Mouse (Mus musculus) spleen, postnatal 4 days (tissue): Measurements from ENCODE around the gene Hsf2.

ENCODE experiments used
- DNase-seq, 2 experiments: peaks; one replicate each; pipeline ENCODE4 v3.0.0; 2022; ENCODE audit warnings: low spot score in 2 of 2

The Hsf2 gene

DNA sequence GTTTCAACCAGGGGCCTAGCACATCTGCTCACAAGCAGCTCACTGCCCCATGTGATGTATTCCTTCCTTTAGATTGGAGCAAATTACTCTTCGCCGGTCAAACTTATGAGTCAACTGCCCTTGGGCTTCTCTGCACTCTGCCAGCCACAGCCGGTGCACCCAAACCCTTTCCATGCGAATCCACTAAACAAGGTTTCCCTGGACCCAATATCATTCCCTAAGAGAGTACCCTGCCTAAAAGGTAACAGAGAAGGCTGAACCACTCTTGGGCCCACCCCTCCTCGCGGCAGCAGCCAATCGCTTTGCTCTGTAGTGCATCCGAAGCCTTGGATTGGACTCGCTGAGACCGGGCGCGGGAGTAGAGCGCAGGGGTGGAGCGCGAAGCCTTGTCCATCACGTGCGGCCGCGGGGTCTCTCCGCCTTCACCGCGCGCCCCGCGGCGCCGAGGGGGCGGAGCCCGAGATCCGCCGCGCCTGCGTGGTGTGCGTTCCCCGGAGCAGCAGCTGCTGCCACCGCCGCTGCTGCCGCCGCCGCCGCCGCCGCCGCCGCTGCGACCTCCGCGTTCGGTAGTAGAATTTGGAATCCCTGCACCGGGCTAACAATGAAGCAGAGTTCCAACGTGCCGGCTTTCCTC, at the start of gene Hsf2:
TSS of gene Hsf2 (plus strand) at position 478 of the 634 bp plus-strand sequence.
- DNase-seq: peak; percentile 87 to 91

GRCm38 (mm10) chr10:57437898-57438297, 48.3 kb upstream of the Hsf2 start:
- DNase-seq: peak; percentile 24 to 75

DNA sequence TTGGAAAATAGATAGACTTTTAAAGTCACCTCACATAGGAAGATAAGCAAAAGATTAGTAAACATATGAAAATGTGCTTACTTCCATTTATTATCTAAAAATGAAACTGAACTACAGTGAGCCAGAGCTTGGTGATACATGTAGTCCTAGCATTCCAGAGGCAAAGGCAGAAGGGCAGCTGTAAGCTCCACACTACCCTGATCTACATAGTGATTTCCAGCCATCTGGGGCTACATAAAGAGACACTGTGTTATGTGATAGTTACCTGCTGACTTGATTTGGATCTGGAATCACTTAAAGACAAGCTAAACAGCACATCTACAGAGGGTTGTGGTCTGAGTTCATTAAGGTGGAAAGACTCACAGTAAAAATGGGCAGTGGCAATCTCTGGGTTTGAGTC, 45.1 kb upstream of the Hsf2 start:
- DNase-seq: peak in 1 of 2 experiments; percentile 68

GRCm38 (mm10) chr10:57444392-57444791, 41.8 kb upstream of the Hsf2 start:
- DNase-seq: peak in 1 of 2 experiments; percentile 66

- peak in 1 of 2 experiments; percentile 68 for DNase-seq
These were observed 40.5 kb upstream of the Hsf2 start for GRCm38 (mm10) chr10:57445655-57446054.

DNA sequence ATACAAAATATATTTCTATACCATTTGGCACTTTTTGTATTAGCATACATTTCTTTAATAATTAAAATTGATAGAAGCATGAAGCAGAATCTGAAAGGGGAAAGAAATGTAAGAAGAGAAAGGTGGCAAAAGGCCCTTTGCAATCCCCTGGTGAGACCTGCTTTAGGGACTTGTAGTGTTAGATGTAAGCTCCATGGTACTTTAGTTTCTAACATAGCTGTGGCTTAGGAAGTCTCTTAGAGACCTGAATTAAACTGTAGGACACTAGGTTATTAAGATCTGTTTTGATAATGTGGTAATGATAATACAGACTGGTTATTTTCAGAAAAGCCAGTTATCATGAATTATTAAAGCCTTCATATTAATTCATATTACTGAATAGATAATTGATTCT, 38.5 kb upstream of the Hsf2 start:
- no peak for DNase-seq

DNA sequence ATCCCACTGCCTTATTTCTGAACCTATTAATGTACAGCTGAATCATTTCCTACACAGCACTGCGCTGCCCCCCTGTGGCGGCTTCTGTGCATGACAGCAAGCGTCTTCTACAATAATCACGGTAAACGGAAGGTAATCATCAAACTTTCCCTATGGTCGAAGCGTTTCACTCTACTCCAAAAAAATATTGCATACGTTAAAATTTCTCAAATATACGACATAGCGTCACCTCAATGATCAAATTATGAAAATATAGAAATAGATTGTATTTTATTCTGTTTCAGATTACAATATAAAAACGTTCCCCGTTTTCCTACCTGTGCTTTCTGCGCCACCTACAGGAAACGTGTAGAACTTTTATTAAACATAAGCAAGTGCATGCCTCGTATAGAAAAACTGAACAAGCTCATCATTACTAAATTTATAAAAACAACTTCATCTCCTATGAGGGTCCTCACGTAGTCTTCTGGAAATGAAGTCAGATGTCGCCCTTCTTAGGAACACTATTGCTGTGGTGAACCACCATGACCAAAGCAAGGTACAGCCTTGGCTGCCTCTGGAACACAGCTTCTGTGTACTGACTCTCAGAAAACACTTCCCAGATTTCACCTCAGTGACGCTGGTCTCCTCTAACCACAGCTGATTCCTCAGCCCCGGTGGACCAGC, 38.0 kb upstream of the Hsf2 start:
- peak; percentile 66 to 87 for DNase-seq

DNA sequence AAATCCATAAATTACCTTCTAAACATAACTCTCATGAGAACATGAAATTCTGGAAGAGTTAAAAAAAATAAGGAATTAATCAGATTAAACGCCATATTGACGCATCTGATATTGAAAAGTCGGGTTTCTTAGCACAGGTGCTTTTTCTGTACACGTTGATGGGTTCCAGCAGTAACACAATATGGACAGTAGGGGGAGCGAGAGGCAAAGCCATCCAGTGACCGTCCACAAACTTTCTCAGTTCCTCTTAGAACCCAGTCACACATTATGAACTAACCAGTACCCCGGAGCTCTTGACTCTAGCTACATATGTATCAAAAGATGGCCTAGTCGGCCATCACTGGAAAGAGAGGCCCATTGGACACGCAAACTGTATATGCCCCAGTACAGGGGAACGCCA, 22.9 kb upstream of the Hsf2 start:
- DNase-seq: peak in 1 of 2 experiments; percentile 33

DNA sequence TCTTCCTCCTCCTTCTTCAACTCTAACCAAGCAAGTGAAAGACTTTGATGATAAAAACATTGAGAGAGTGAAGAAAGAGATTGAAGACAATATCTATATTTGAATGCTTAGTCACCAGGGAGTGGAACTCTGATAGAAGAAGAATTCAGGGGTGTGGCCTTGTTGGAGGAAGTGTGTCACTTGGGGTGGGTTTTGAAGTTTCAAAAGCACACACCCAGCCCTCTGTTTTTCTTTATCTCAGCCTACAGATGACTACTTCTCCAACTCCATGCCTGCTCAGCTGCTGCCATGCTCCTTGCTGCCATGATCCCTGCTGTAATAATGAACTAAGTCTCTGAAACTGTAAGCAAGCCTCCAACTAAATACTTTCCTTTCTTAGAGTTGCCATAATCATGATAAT, 20.4 kb upstream of the Hsf2 start:
- no peak for DNase-seq

GRCm38 (mm10) chr10:57477121-57477843, 8.9 kb upstream of the Hsf2 start:
- DNase-seq: no peak

- DNase-seq: no peak
These were observed 4.5 kb upstream of the Hsf2 start for GRCm38 (mm10) chr10:57481717-57482116.

DNA sequence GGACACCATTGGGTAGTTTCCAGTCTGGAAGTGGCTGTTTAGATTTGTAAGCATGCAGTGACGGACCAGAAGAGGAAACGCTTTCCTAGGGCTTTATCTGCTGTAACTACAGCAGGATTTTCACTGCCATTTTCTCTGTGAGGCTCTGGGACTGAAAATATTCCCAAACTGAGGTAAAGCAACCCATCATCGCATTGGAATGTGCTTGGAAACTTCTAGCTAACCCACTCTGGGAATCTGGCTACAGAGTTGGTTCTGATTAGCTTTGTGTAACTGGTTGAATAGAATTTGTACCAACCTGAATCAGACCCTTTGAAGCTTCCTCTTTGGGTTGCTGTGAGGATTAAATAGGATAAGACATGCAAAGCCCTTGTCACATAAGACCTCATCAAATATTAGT, 1.4 kb upstream of the Hsf2 start:
- no peak for DNase-seq

DNA sequence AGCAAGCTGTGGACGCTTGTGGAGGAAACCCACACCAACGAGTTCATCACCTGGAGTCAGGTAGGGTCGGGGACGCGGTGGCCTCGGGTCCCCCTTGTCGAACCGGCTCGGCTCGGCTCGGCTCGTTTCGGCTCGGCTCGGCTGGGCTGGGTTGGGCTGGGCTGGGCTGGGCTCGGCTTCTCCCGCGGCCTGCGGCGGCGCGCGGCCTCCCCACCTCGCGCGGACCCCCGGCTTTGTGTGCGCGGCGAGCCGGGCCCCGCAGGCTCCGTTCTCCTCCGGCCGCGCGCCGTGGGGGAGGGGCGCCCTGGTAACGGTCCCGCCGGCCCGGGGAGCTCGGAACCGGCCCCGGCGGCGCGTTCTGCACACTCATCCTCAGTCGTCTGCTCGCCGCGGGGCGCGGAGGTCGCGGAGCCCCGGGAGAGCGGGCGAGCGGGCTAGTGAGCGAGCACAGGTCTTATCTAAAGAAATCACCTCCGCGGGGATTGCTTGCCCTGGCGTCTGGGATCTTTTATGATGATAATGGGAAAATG, 422 bp downstream of the Hsf2 start:
- DNase-seq: peak in 1 of 2 experiments; percentile 52

GRCm38 (mm10) chr10:57487201-57487600, 1.0 kb downstream of the Hsf2 start:
- DNase-seq: no peak

DNA sequence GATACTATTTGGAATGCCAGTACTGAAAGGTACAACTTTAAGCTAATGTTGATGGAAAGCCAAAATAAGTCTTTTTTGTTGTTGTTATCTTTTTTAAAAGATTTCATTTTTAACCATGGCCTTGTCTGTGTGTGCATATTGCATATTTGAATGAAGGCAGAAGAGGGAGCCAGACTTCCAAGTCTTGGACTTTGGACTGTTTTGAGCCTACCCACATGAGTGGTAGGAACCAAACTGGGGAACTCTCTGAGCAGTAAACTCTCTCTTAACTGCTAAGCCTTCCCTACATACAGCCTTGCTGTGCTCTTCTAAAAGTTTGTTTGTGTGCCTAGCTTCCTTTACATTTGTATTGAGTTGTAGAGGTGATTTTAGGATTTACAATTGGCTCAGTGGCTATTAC, 2.4 kb downstream of the Hsf2 start:
- no peak for DNase-seq

DNA sequence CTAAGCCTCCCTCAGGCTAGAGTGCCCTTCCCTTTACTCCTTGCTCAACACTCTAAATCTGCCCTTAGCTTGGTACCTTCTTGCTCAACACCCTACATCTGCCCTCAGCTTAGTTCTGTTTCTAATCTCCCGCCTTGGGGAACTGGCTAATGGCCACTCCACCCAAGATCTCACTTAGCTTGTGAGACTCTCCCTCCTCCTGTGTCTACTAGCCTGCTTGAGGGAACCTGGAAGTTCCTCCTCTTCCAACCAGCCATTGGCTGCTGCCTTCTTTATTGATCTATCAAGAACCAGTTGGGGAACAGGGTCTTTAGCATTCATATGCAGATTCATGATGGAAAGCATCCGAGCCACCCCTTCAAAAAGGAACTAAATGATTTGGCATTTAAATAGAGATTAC, 5.9 kb downstream of the Hsf2 start:
- no peak for DNase-seq

GRCm38 (mm10) chr10:57499414-57500156, 13.4 kb downstream of the Hsf2 start:
- DNase-seq: no peak

DNA sequence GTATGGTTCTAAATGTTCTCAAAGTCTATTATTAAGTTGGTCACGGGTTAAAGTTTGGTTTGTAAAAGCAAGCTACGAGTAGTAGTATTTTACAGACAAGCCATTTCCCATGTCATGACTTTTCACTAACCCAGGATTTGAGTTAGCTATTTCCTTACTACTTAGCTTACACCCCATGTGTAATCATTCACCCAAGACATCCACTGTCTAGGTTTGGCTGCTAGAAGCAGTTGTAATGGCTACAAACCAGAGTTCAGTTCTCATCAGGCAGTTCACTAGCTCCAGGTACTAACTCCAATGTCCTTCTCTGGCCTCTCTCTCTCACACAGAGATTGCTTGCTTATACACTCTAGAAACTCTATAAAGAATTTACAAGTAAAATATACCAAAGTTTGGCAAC, 28.4 kb downstream of the Hsf2 start:
- DNase-seq: no peak

DNA sequence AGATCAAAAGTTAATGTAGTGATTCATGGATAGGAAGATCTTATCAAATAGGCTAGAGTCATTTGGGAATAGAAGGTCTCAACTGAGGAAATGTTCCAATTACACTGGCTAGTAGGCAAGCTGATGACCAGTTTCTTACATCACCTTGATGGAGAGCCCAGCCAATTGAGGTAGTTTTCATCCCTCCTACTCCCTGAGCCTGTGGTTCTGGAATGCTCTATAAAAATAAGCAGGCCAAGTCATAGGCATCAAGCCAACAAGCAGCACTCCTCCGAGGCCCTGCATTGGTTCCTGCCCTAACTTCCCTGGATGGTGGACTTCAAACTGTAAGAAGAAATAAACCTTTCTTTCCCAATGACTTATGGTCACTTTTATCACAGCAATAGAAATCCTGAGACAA, 29.1 kb downstream of the Hsf2 start:
- no peak for DNase-seq

- DNase-seq: no peak
These were observed 40.3 kb downstream of the Hsf2 start for GRCm38 (mm10) chr10:57526469-57526868.

DNA sequence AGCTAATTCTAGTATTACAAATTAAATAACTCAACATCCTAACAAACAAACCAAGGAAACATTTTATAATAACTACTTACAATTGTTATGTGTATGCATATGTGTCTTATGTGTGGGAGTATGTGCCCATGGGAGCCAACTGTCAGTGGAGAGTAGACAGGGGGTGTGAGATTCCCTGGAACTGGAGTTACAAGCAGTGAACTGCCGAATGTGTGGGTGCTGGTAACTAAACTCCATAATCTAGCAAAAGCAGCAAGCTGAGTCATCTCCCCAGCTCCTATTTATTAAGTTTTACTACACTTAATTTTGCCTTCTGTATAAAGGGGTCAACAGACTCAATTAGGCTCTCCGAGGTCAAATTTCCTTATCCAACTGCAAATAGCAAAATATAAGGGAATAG, 44.9 kb downstream of the Hsf2 start:
- DNase-seq: no peak

- no peak for DNase-seq
These were observed 45.5 kb downstream of the Hsf2 start for GRCm38 (mm10) chr10:57531616-57532217.
